Comparison of ENCODE assay signal across 8 mouse cellular contexts in genomic region chr3:144689236-144689635, GRCm38 (mm10). TPM values are rescaled to one million over a fixed set of nuclear protein-coding genes. Genes with fewer than 3 reads are reported as not detected.
A peak's percentile ranks its signal among the peaks of the same experiment; 100 is the strongest.
DNase-seq lines count a peak whose midpoint lies in the region; ATAC-seq and TF ChIP-seq lines count a peak whose summit lies in the region.

No protein-coding gene starts in this region.

- H3K9ac ChIP-seq in liver, embryonic 14.5 days (replicated peaks): no peak overlapping the region
- H3K9ac ChIP-seq in neural tube, embryonic 11.5 days (ENCODE audit: low read length): no peak overlapping the region

- no peak overlapping the region for H3K4me3 ChIP-seq in hindbrain, embryonic 10.5 days
- H3K4me3 ChIP-seq in liver, embryonic 14.5 days (ENCODE audit: insufficient read depth in 1 of 2, low read depth in 2 of 2, low read length in 2 of 2): no peak overlapping the region
- H3K4me3 ChIP-seq in neural tube, embryonic 11.5 days (ENCODE audit: low read depth, low read length): no peak overlapping the region

- peak overlapping the region; percentile 34 for H3K4me2 ChIP-seq in liver, embryonic 14.5 days (ENCODE audit: low read depth)
- no peak overlapping the region for H3K4me2 ChIP-seq in neural tube, embryonic 11.5 days (ENCODE audit: low read depth)

- H3K9me3 ChIP-seq in hindbrain, embryonic 10.5 days: no peaks in the 10 kb centered on the region
- H3K9me3 ChIP-seq in liver, embryonic 14.5 days (ENCODE audit: control insufficient read depth, low read length): no peaks in the 10 kb centered on the region
- no peaks in the 10 kb centered on the region for H3K9me3 ChIP-seq in neural tube, embryonic 11.5 days (ENCODE audit: control insufficient read depth, low read length)

- peak; percentile 82 for TF ChIP-seq CTCF in liver, embryonic 14.5 days (IDR thresholded peaks at IDR 0.05; ENCODE audit: low read depth)

- no peak for TF ChIP-seq EP300 in liver, embryonic 14.5 days (IDR thresholded peaks at IDR 0.05; ENCODE audit: low read depth)

- WGBS in hindbrain, embryonic 10.5 days: 11% methylated on average over 11 of the region's 11 CpGs
- 20% methylated on average over 11 of the region's 11 CpGs for WGBS in liver, embryonic 14.5 days (ENCODE audit: insufficient replicate concordance)
- WGBS in neural tube, embryonic 11.5 days: 11% methylated on average over 11 of the region's 11 CpGs

- H3K27ac ChIP-seq in hindbrain, embryonic 10.5 days: no peak overlapping the region
- peak overlapping the region; percentile 47; the same call in 1 of the 2 replicates for H3K27ac ChIP-seq in liver, embryonic 14.5 days
- no peak overlapping the region for H3K27ac ChIP-seq in neural tube, embryonic 11.5 days (ENCODE audit: low read depth, low read length)

- DNase-seq in heart, postnatal 4 days: peak; percentile 28
- DNase-seq in heart, adult 8-10 months (ENCODE audit: low spot score): no peak
- peak; percentile 45 for DNase-seq in c-Kit-positive CD71-negative TER-119-negative erythroid progenitor cells, embryonic 14.5 days (ENCODE audit: low read depth)
- peak; percentile 82 for DNase-seq in hindbrain, embryonic 10.5 days (ENCODE audit: low spot score)
- DNase-seq in liver, embryonic 14.5 days (ENCODE audit: low read depth in 3 of 3, low spot score in 3 of 3): peak; percentile 69 to 76 (median 70)
- peak; percentile 61 for DNase-seq in neural tube, embryonic 11.5 days (ENCODE audit: low spot score)
- no peak for DNase-seq in layer of hippocampus, adult 18-20 months (ENCODE audit: low spot score in 2 of 2)
- DNase-seq in right cerebral cortex, postnatal 4 days: no peak

- peak; percentile 95 for ATAC-seq in liver, embryonic 14.5 days (ENCODE audit: insufficient read depth)
- peak; percentile 81 for ATAC-seq in neural tube, embryonic 11.5 days (ENCODE audit: insufficient read depth, low FRiP score, low TSS enrichment)

- H3K4me1 ChIP-seq in hindbrain, embryonic 10.5 days (replicated peaks): peaks cover 6% of the 10 kb centered on the region
- peaks cover 14 to 16% of the 10 kb centered on the region in 2 experiments for H3K4me1 ChIP-seq in liver, embryonic 14.5 days (replicated peaks; ENCODE audit: control insufficient read depth in 2 of 2, insufficient read depth in 2 of 2, low read length in 1 of 2)
- H3K4me1 ChIP-seq in neural tube, embryonic 11.5 days (ENCODE audit: control insufficient read depth, insufficient read depth, low read length): no peaks in the 10 kb centered on the region

- peaks cover 41% of the 10 kb centered on the region for H3K36me3 ChIP-seq in hindbrain, embryonic 10.5 days
- peaks cover 29% of the 10 kb centered on the region for H3K36me3 ChIP-seq in liver, embryonic 14.5 days (replicated peaks; ENCODE audit: control insufficient read depth, insufficient read depth, low read depth)
- H3K36me3 ChIP-seq in neural tube, embryonic 11.5 days (ENCODE audit: control insufficient read depth, insufficient read depth, low read length): peaks cover 4% of the 10 kb centered on the region

- no peaks in the 10 kb centered on the region for H3K27me3 ChIP-seq in hindbrain, embryonic 10.5 days (ENCODE audit: insufficient read depth, poor library complexity, severe bottlenecking)
- no peaks in the 10 kb centered on the region for H3K27me3 ChIP-seq in liver, embryonic 14.5 days (ENCODE audit: control insufficient read depth, insufficient read depth, low read length)
- H3K27me3 ChIP-seq in neural tube, embryonic 11.5 days (ENCODE audit: control insufficient read depth, insufficient read depth, low read length): no peaks in the 10 kb centered on the region

RNA-seq across cellular contexts. Expression of gene Sh3glb1, which starts 30.9 kb away (rescaled TPM):
- total RNA-seq in heart, postnatal 4 days (2021): 100 to 1,000 TPM; 260 to 261 TPM
- total RNA-seq in heart, adult 8-10 months (2022): 100 to 1,000 TPM; 329 to 372 (median 356) TPM
- polyA plus RNA-seq in hindbrain, embryonic 10.5 days (2016; fragmentation: Nextera tagmentation; extraction: Ambion mirVana): 75.9 and 82.2 TPM in 2 replicates
- polyA plus RNA-seq in liver, embryonic 14.5 days (2012; rRNA removed): 7.8 and 11.7 TPM in 2 replicates
- 74.4 and 80.3 TPM in 2 replicates for polyA plus RNA-seq in liver, embryonic 14.5 days (2014; fragmentation: Nextera tagmentation; extraction: Ambion mirVana)
- polyA plus RNA-seq in neural tube, embryonic 11.5 days (2014; fragmentation: Nextera tagmentation; extraction: Ambion mirVana): 117 and 123 TPM in 2 replicates
- total RNA-seq in layer of hippocampus, adult 18-20 months (2021): 10 to 100 TPM; 53.0 to 54.0 TPM

Comparison
In these comparisons a context has a peak if more than half of its experiments do, and no peak if none do; other contexts are left out.
1. DNase-seq: peak in heart, postnatal 4 days (single experiment), c-Kit-positive CD71-negative TER-119-negative erythroid progenitor cells, embryonic 14.5 days (single experiment), hindbrain, embryonic 10.5 days (single experiment), liver, embryonic 14.5 days (3 of 3) and neural tube, embryonic 11.5 days (single experiment); none in heart, adult 8-10 months (single experiment), layer of hippocampus, adult 18-20 months (0 of 2) and right cerebral cortex, postnatal 4 days (single experiment).
2. RNA of gene Sh3glb1, which starts 30.9 kb away (total RNA-seq): 329 to 372 TPM in heart, adult 8-10 months and 260 to 261 TPM in heart, postnatal 4 days; 53.0 to 54.0 TPM in layer of hippocampus, adult 18-20 months; every median in the first group is over 4 times any median in the second.